Mouse (Mus musculus): ENCODE measurements at regions not wholly inside any gene's neighbourhood (a gene's known extent, or its start where the extent isn't known, plus 50 kb on each side); places are given as distances from the start of the nearest gene placed in this dataset.

- no peak for DNase-seq (ENCODE audit: low spot score in 2 of 2)
Observed at GRCm38 (mm10) chr4:50291397-50291945, 445.9 kb upstream of the Grin3a start.

- DNase-seq (ENCODE audit: low spot score in 2 of 2), result no peak
Observed at GRCm38 (mm10) chr4:50286602-50287001, 441.1 kb upstream of the Grin3a start.

- DNase-seq (ENCODE audit: low spot score in 2 of 2), result no peak
Observed at GRCm38 (mm10) chr4:50259012-50259601, 413.6 kb upstream of the Grin3a start.

- no peak for DNase-seq (ENCODE audit: low spot score in 2 of 2)
Observed at GRCm38 (mm10) chr4:50242042-50242441, 396.5 kb upstream of the Grin3a start.

GRCm38 (mm10) chr4:50240951-50241350 is 395.4 kb upstream of the Grin3a start:
- DNase-seq (ENCODE audit: low spot score in 2 of 2), result no peak

GRCm38 (mm10) chr4:50239386-50239785 is 393.8 kb upstream of the Grin3a start:
- no peak for DNase-seq (ENCODE audit: low spot score in 2 of 2)

GRCm38 (mm10) chr4:50235476-50235875 is 389.9 kb upstream of the Grin3a start:
- no peak for DNase-seq (ENCODE audit: low spot score in 2 of 2)

- no peak for DNase-seq (ENCODE audit: low spot score in 2 of 2)
Observed at GRCm38 (mm10) chr4:50203348-50203747, 357.8 kb upstream of the Grin3a start.

GRCm38 (mm10) chr4:50177196-50177595 is 331.7 kb upstream of the Grin3a start:
- DNase-seq (ENCODE audit: low spot score in 2 of 2), result no peak

- no peak for DNase-seq (ENCODE audit: low spot score in 2 of 2)
Observed at GRCm38 (mm10) chr4:50176656-50177055, 331.1 kb upstream of the Grin3a start.

- DNase-seq (ENCODE audit: low spot score in 2 of 2), result no peak
Observed at GRCm38 (mm10) chr4:50160893-50161292, 315.3 kb upstream of the Grin3a start.

- DNase-seq (ENCODE audit: low spot score in 2 of 2), result no peak
Observed at GRCm38 (mm10) chr4:50145926-50146325, 300.4 kb upstream of the Grin3a start.

- no peak for DNase-seq (ENCODE audit: low spot score in 2 of 2)
Observed at GRCm38 (mm10) chr4:50130262-50130661, 284.7 kb upstream of the Grin3a start.

- no peak for DNase-seq (ENCODE audit: low spot score in 2 of 2)
Observed at GRCm38 (mm10) chr4:50106557-50106956, 261.0 kb upstream of the Grin3a start.

- DNase-seq (ENCODE audit: low spot score in 2 of 2), result no peak
Observed at GRCm38 (mm10) chr4:50087860-50088259, 242.3 kb upstream of the Grin3a start.

GRCm38 (mm10) chr4:50086676-50087075 is 241.1 kb upstream of the Grin3a start:
- DNase-seq (ENCODE audit: low spot score in 2 of 2), result no peak

- DNase-seq (ENCODE audit: low spot score in 2 of 2), result peak in 1 of 2 experiments; percentile 4
Observed at GRCm38 (mm10) chr4:50055519-50055918, 210.0 kb upstream of the Grin3a start.

GRCm38 (mm10) chr4:50041476-50041875 is 195.9 kb upstream of the Grin3a start:
- DNase-seq (ENCODE audit: low spot score in 2 of 2), result no peak

GRCm38 (mm10) chr4:50036079-50036478 is 190.5 kb upstream of the Grin3a start:
- DNase-seq (ENCODE audit: low spot score in 2 of 2), result peak in 1 of 2 experiments; percentile 18

GRCm38 (mm10) chr4:50025356-50025755 is 179.8 kb upstream of the Grin3a start:
- no peak for DNase-seq (ENCODE audit: low spot score in 2 of 2)
